Mouse (Mus musculus) erythroid progenitor cell, adult 5-6 weeks (primary cell): ENCODE measurements at regions not wholly inside any gene's neighbourhood (a gene's known extent, or its start where the extent isn't known, plus 50 kb on each side); places are given as distances from the start of the nearest gene placed in this dataset.

ENCODE experiments used
- ATAC-seq: replicated peaks from 2 replicates; pipeline ENCODE4 v1.8.0; 2016; ENCODE audit warnings: moderate number of reproducible peaks, mild to moderate bottlenecking, moderate TSS enrichment, inconsistent platforms; ENCODE audit not compliant: poor library complexity, low FRiP score, severe bottlenecking

- ATAC-seq: no peak
Measured at GRCm38 (mm10) chr12:94424340-94424981, 1267.6 kb upstream of the Flrt2 start.

DNA sequence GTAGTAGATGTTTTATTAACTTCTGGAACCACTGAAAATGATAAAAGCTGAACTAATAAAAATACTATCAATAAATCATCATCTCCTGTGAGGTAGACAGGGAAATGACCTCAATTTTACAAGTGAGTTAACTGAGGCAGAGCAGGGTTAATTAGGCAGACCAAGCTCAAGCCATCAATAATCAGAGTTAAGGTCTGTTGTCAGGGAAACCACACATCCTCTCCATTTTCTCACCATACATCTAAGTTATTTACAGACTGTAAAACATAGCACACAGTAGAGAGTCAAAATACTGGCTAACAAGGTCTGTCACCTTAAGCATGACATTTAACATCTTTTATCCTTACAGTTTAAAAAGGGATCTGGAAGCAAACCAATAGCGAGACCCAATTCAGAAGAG is 1242.5 kb upstream of the Flrt2 start:
- ATAC-seq: no peak

DNA sequence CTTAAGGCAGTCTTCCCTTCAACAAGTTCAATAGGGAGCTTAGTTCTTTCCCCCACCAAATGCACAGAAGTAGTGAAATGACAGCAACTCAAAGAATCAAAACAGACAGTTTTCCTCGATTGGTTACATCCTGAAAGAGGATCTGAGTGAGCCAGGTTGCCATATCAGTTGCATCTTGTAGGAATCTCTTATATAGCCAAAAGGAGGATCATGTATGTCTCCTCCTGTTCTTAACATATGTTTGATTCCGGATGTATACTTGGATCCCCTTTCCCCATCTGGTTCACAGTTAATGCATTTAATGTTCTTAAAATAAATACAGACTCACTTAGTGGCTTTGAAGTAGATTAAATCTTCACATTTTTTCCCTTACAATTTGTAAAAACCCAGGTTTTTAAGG is 1224.0 kb upstream of the Flrt2 start:
- ATAC-seq: no peak

- no peak for ATAC-seq
Measured at GRCm38 (mm10) chr12:94468609-94469008, 1223.4 kb upstream of the Flrt2 start.

DNA sequence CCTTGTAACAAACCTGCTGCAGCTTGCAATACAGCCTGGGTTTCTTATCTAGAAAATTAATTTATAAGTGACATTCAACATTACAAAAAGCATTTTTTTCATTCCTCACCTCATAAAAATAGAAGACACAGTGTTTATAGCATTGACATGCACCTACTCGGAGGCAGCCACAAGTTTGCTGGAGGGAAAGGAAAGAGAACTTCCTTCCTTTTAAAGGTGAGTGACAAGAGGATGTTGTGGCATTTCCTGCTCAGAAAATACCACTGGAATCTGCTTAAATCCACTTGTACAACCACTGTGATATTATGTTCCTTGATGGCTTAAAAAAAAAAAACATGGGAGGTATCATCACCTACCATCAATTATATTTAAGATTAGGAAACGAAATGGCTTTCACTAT is 1222.2 kb upstream of the Flrt2 start:
- ATAC-seq: no peak

GRCm38 (mm10) chr12:94470981-94471380 is 1221.0 kb upstream of the Flrt2 start:
- ATAC-seq: no peak

GRCm38 (mm10) chr12:94488721-94489120 is 1203.3 kb upstream of the Flrt2 start:
- ATAC-seq: no peak

- ATAC-seq: no peak
Measured at GRCm38 (mm10) chr12:94508099-94508498, 1183.9 kb upstream of the Flrt2 start.

DNA sequence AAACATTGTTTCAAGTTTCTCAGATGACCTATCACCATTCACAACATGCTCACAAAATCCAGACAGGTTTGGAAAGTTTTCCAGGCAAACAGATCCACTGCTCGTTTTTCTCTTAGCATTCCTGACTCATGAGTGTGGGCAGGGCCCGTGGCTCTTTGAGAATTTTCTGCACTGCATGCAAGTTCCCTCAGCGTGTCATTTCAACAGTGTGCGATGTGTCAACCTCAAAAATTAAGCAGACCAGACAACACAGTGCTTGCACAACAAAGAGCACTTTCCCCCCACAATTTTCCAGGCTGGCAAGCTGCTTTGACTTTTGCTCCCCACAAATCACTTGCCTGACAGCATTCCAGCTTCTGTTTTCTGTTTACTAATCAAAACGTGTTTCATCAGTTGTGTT is 1182.2 kb upstream of the Flrt2 start:
- ATAC-seq: no peak

GRCm38 (mm10) chr12:94544706-94545105 is 1147.3 kb upstream of the Flrt2 start:
- ATAC-seq: no peak

DNA sequence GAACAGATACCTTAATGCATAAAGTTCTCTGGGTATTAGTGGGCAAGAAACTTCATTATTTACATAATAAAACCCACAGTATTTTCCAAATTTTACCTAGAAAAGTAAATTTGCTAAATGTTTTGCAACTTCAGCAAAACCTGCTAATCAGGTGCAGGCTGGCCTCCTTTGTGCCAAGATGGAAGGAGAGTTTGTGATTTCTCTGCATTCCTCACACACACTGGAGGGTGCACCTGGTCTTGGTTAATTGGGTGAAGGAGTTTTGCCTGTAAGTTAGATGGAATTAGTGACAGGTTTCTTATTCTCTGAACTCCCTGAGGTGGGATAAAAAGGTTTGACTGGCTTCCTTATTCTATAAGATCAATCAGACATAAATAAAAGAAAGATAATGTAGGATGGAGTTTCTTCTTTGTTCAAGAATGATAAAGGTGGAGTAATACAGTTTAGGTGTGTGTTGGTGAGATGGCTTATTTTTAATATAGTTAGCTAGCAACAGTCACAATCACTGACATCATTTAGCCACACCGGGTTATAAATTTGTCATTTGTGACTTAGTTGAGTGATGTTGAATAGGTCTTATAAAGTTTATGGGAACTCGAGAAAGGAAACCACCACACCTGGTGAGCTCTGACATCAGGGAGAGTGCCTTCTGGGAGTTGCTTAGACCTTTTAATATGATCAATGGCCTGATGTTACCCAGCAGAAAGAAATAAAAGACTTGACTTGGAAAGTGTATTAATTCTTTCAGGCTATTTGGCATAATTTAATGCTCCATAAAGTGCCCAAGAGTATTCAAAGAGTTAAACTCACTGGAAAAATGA is 1131.4 kb upstream of the Flrt2 start:
- no peak for ATAC-seq

DNA sequence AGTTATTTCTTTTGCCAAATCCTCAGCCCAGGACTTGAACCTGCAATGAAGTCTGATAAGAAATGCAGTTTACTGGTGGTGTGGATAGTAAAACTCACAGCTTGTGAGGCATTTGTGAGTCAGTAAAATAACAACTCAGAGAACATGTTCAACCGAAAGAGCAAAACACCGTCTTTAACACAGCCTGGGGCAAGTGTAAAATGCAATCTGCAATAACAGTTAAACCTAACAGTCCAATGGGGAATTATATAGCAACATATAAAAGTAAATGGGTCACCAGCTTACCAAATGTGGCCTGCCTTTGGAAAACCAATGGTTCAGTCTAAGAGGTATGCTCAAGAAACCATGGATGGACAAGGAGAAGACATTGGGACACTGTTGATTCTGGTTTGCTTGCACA is 1117.0 kb upstream of the Flrt2 start:
- ATAC-seq: no peak

DNA sequence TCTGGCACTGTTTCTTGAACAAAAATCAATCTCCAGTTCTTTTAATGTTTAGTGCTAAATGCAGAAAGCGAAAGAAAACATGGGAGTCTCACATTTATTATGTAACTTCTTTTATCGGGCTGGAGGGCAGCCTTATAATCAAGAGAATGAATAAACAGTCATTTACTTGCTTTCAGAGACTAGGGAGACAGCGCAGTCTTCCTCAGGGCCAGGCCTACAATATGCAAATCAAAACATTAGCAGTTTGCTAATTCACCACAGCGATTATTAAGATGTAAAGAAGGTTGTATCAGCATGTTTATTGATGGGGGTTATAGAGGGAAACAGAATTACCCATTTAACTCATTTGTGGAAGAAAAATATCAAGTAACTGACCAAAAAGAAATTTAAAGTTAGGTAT is 1111.7 kb upstream of the Flrt2 start:
- no peak for ATAC-seq

- no peak for ATAC-seq
Measured at GRCm38 (mm10) chr12:94584309-94584708, 1107.7 kb upstream of the Flrt2 start.

DNA sequence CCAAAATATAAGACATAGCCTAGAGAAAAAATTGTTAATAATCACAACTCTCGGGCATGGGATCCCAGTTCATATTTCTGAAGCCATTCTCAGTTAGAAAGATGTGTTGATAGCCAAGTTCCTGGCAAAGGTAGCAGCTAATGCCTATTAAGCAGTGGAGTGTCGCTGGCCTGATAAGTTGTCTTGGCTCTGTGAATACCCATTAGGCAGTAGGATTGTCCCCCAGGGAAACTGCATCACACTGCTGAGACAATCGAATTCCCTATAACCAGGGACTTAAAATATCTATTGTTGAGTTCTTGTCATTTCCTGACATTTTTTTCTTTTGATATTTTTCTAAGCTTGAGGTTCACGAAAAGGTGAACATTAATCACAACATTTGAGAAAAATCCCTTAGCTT is 1105.0 kb upstream of the Flrt2 start:
- ATAC-seq: no peak

- ATAC-seq: no peak
Measured at GRCm38 (mm10) chr12:94588599-94588998, 1103.4 kb upstream of the Flrt2 start.

DNA sequence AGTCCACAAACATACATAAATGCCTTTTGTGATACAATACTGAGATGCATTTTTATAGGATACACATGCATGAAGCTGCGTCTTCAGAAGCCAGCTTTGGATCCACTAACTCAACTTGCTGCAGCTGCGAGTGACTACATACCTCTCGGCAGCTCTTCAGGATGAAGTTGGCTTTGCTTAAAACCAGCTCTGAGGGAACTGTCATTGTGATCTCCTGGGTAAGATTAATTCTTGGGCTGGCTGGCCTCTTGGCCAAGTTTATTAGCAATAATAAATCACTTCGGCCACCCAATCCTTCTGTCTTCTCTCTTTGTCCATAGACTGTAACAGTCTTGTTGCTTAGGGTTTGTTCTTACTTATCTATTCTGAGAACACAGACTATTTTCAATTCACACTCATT is 1103.0 kb upstream of the Flrt2 start:
- ATAC-seq: no peak

DNA sequence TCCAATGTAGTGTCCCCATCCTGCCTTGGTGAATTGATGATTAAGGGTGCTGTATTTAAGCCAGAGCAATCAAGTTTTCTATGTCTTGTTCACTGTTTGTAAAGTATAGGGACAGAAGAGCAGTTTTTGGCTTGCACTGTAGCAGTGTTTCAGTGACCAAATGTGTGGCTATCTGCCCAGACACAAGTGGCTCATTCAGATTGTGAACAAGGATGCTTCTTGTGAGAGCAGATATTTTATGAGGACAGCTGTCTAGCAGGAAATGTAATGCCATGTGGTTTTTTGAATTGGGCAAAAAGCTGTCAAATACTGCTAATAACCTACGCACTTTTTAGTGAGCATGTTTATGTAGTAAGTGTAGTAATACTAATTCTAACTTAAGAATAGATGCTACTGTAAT is 1086.5 kb upstream of the Flrt2 start:
- no peak for ATAC-seq

DNA sequence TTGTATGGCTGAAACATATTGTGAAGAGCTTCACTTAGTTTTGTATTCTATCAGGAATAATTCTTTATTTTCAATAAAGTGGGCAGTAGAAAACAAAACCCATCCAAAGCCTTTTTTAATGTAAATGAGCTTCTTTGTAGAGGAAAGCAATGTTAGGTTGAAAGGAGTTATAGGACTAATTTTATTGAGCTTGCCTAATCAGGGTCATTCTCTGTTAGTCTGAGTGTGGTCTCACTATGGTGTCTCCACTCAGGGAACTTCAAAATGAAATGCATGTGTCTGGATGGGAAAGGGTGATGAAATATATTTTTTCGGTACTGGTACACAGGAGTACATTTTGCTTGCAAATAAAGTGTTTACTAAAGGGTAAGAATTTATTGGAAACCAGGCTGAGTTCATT is 1055.5 kb upstream of the Flrt2 start:
- ATAC-seq: no peak

GRCm38 (mm10) chr12:94640153-94640552 is 1051.9 kb upstream of the Flrt2 start:
- no peak for ATAC-seq

DNA sequence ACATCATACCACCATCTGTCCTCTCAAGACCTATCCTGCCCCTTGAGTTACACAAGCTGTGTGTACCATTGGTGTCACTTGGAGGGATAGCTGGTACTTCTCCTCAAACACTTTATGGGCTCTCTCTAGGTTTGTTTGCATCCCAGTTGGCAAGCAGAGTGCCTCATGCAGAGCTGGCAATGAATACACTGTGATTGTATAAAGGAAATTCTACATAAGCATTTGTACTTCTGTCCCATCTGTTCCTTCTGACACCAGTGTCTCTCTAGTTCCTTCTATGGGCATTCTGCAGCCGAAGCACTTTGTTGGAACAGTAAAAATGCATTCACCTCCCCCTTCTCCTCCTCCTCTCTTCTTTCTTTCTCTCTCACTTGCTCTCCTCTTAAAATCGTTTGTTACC is 1046.7 kb upstream of the Flrt2 start:
- no peak for ATAC-seq

DNA sequence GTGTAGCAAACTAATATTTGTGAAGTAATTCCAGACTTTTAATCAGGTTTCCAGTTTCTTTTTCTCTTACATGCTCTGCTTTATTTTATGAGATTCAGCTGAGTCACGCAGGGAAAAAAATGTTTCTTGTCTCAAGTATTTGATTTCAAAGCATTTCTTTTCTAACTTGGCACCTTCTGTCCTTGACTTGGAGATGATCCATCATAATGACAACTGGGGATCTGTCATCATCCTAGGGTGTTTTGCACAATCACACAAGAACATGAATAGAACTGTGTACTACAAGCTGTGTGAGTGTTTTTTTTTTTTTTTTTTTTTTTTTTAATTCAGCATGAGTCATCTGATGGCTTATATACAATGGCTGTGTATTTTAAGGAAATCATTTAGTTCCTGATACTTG is 1022.0 kb upstream of the Flrt2 start:
- no peak for ATAC-seq
